Mouse (Mus musculus): ENCODE measurements around the gene Pisd. TPM values are rescaled to one million over a fixed set of nuclear protein-coding genes. Genes with fewer than 3 reads are reported as not detected.
"Not testable (repeated sequence)": the region's sequence is repeated elsewhere in the genome, so short reads cannot be mapped to it uniquely, and the experiment has no call there.

The Pisd gene
- total and polyA plus RNA-seq, 3 experiments, result 23.4 to 39.9 (median 29.4) TPM

- no peak for TF ChIP-seq EP300 (IDR thresholded peaks at IDR 0.05; ENCODE audit: insufficient read depth, low read depth, low read length)
- no peak for TF ChIP-seq CTCF (IDR thresholded peaks at IDR 0.05)
- TF ChIP-seq POLR2A (IDR thresholded peaks at IDR 0.05; ENCODE audit: insufficient read depth, low read depth, low read length), result no peak
- no peak overlapping the region for H3K27ac ChIP-seq
- no peak overlapping the region for H3K9ac ChIP-seq (ENCODE audit: low read depth, low read length)
- H3K4me3 ChIP-seq, result no peak overlapping the region
- DNase-seq, result no peak
- no peaks in the 10 kb centered on the region for H3K27me3 ChIP-seq (ENCODE audit: control insufficient read depth, insufficient read depth, low read length)
- intact Hi-C loops (cut with DNase I), result no loop called here
- H3K4me1 ChIP-seq (ENCODE audit: control insufficient read depth, insufficient read depth, low read length), result no peaks in the 10 kb centered on the region
- H3K79me2 ChIP-seq (replicated peaks; ENCODE audit: control insufficient read depth, insufficient read depth, low read length), result no peaks in the 10 kb centered on the region; the same call in 1 of the 2 replicates
- no peaks in the 10 kb centered on the region for H3K36me3 ChIP-seq (ENCODE audit: control insufficient read depth, insufficient read depth, low read length)
- 96% methylated on average over 4 of the region's 4 CpGs for WGBS
Observed at GRCm38 (mm10) chr5:32767636-32768373, 17.6 kb downstream of the Pisd start.

GRCm38 (mm10) chr5:32767004-32767403 lies 18.4 kb downstream of the Pisd start:
- intact Hi-C loops (cut with DNase I), result no loop called here
- Histone ChIP-seq H3K4me1 (ENCODE audit: control insufficient read depth, insufficient read depth, low read length) (peaks cover 1% of the 10 kb centered on the region; the same call in 1 of the 2 replicates), H3K79me2 (replicated peaks; ENCODE audit: control insufficient read depth, insufficient read depth, low read length) (no peaks in the 10 kb centered on the region; the same call in 1 of the 2 replicates), H3K9ac (ENCODE audit: low read depth, low read length) (no peak overlapping the region), H3K4me3 (no peak overlapping the region), H3K27ac (no peak overlapping the region), H3K36me3 (ENCODE audit: control insufficient read depth, insufficient read depth, low read length) (peaks cover 1% of the 10 kb centered on the region), H3K27me3 (ENCODE audit: control insufficient read depth, insufficient read depth, low read length) (no peaks in the 10 kb centered on the region)
- WGBS, result 75% methylated on average over 3 of the region's 3 CpGs
- TF ChIP-seq EP300 (IDR thresholded peaks at IDR 0.05; ENCODE audit: insufficient read depth, low read depth, low read length) (no peak), CTCF (IDR thresholded peaks at IDR 0.05) (no peak), POLR2A (IDR thresholded peaks at IDR 0.05; ENCODE audit: insufficient read depth, low read depth, low read length) (no peak)
- no peak for DNase-seq

- DNase-seq, result peak in 1 of 2 experiments; percentile 48
- H3K36me3 ChIP-seq (ENCODE audit: control insufficient read depth, insufficient read depth, low read length), result peaks cover 5% of the 10 kb centered on the region
- no peak overlapping the region for H3K9ac ChIP-seq (ENCODE audit: low read depth, low read length)
- H3K79me2 ChIP-seq (replicated peaks; ENCODE audit: control insufficient read depth, insufficient read depth, low read length), result no peaks in the 10 kb centered on the region
- peaks cover 3% of the 10 kb centered on the region for H3K4me1 ChIP-seq (ENCODE audit: control insufficient read depth, insufficient read depth, low read length)
- no peak overlapping the region for H3K27ac ChIP-seq
- H3K4me3 ChIP-seq, result no peak overlapping the region
- 44% methylated on average over 5 of the region's 5 CpGs for WGBS
- H3K27me3 ChIP-seq (ENCODE audit: control insufficient read depth, insufficient read depth, low read length), result no peaks in the 10 kb centered on the region
- intact Hi-C loops (cut with DNase I), result no loop called here
- peak; percentile 39; the same call in 1 of the 2 replicates for TF ChIP-seq POLR2A (IDR thresholded peaks at IDR 0.05; ENCODE audit: insufficient read depth, low read depth, low read length)
- TF ChIP-seq EP300 (IDR thresholded peaks at IDR 0.05; ENCODE audit: insufficient read depth, low read depth, low read length), result no peak
- no peak for TF ChIP-seq CTCF (IDR thresholded peaks at IDR 0.05)
Observed at GRCm38 (mm10) chr5:32761566-32762140, 23.8 kb downstream of the Pisd start.

GRCm38 (mm10) chr5:32760787-32761186 lies 24.7 kb downstream of the Pisd start:
- Histone ChIP-seq H3K36me3 (ENCODE audit: control insufficient read depth, insufficient read depth, low read length) (peaks cover 5% of the 10 kb centered on the region), H3K79me2 (replicated peaks; ENCODE audit: control insufficient read depth, insufficient read depth, low read length) (no peaks in the 10 kb centered on the region), H3K27ac (no peak overlapping the region), H3K27me3 (ENCODE audit: control insufficient read depth, insufficient read depth, low read length) (no peaks in the 10 kb centered on the region), H3K4me3 (no peak overlapping the region), H3K4me1 (ENCODE audit: control insufficient read depth, insufficient read depth, low read length) (peaks cover 3% of the 10 kb centered on the region), H3K9ac (ENCODE audit: low read depth, low read length) (no peak overlapping the region)
- 54% methylated on average over 3 of the region's 3 CpGs for WGBS
- no peak for DNase-seq
- intact Hi-C loops (cut with DNase I), result no loop called here
- TF ChIP-seq CTCF (IDR thresholded peaks at IDR 0.05), result no peak
- TF ChIP-seq POLR2A (IDR thresholded peaks at IDR 0.05; ENCODE audit: insufficient read depth, low read depth, low read length), result no peak
- no peak for TF ChIP-seq EP300 (IDR thresholded peaks at IDR 0.05; ENCODE audit: insufficient read depth, low read depth, low read length)

- 95% methylated on average over 18 of the region's 18 CpGs for WGBS
- intact Hi-C loops (cut with DNase I), result not testable (repeated sequence)
Observed at GRCm38 (mm10) chr5:32760352-32760751, 25.1 kb downstream of the Pisd start.

DNA sequence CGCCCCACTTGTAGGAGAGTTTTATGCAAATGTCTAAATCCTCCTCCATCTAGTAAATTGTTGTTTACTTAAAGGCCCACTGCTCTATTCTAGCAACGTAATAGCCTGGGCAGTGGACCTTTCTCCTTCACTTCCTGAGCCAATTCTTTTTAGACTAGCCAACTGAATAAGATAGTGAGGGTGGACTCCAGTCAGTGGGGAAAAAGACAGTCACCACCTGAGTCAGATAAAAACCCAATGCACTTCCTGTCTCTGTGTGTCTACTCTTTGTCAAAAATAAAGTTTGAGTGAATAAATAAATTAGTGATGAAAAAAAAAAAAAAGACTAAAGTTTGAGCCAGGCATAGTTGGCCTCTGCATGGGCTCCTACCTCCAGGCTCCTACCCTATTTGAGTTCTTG lies 25.8 kb downstream of the Pisd start:
- H3K4me3 ChIP-seq, result no peak overlapping the region

More at GRCm38 (mm10) chr5:32760352-32760751, 25.1 kb downstream of the Pisd start:
- not testable (repeated sequence) for H3K79me2 ChIP-seq (replicated peaks; ENCODE audit: control insufficient read depth, insufficient read depth, low read length); H3K36me3 ChIP-seq (ENCODE audit: control insufficient read depth, insufficient read depth, low read length); DNase-seq; H3K27ac ChIP-seq; H3K4me1 ChIP-seq (ENCODE audit: control insufficient read depth, insufficient read depth, low read length); H3K27me3 ChIP-seq (ENCODE audit: control insufficient read depth, insufficient read depth, low read length); H3K9ac ChIP-seq (ENCODE audit: low read depth, low read length); H3K4me3 ChIP-seq

More for the DNA sequence above, 25.8 kb downstream of the Pisd start:
- Histone ChIP-seq H3K27me3 (ENCODE audit: control insufficient read depth, insufficient read depth, low read length) (no peaks in the 10 kb centered on the region), H3K79me2 (replicated peaks; ENCODE audit: control insufficient read depth, insufficient read depth, low read length) (no peaks in the 10 kb centered on the region), H3K9ac (ENCODE audit: low read depth, low read length) (no peak overlapping the region), H3K4me1 (ENCODE audit: control insufficient read depth, insufficient read depth, low read length) (peaks cover 3% of the 10 kb centered on the region), H3K27ac (no peak overlapping the region), H3K36me3 (ENCODE audit: control insufficient read depth, insufficient read depth, low read length) (peaks cover 5% of the 10 kb centered on the region)
- intact Hi-C loops (cut with DNase I), result no loop called here
- DNase-seq, result no peak
- 74% methylated on average over 2 of the region's 2 CpGs for WGBS
- TF ChIP-seq CTCF (IDR thresholded peaks at IDR 0.05) (no peak), EP300 (IDR thresholded peaks at IDR 0.05; ENCODE audit: insufficient read depth, low read depth, low read length) (no peak), POLR2A (IDR thresholded peaks at IDR 0.05; ENCODE audit: insufficient read depth, low read depth, low read length) (no peak)
